Mouse (Mus musculus): ENCODE results near the gene Bcl11b. TPM values are rescaled to one million over a fixed set of nuclear protein-coding genes. Genes with fewer than 3 reads are reported as not detected.

The Bcl11b gene
- total RNA-seq, 2 experiments from 2014 or later: 0.13 to 0.61 TPM

- DNase-seq (ENCODE audit: low spot score in 2 of 2): no peak
Measured at GRCm38 (mm10) chr12:107939177-107939576, 64.2 kb downstream of the Bcl11b start.

GRCm38 (mm10) chr12:107936972-107937371 lies 66.4 kb downstream of the Bcl11b start:
- no peak for DNase-seq (ENCODE audit: low spot score in 2 of 2)

- DNase-seq (ENCODE audit: low spot score in 2 of 2): no peak
Measured at GRCm38 (mm10) chr12:107936406-107936805, 67.0 kb downstream of the Bcl11b start.

- no peak for DNase-seq (ENCODE audit: low spot score in 2 of 2)
Measured at GRCm38 (mm10) chr12:107934831-107935437, 68.5 kb downstream of the Bcl11b start.

DNA sequence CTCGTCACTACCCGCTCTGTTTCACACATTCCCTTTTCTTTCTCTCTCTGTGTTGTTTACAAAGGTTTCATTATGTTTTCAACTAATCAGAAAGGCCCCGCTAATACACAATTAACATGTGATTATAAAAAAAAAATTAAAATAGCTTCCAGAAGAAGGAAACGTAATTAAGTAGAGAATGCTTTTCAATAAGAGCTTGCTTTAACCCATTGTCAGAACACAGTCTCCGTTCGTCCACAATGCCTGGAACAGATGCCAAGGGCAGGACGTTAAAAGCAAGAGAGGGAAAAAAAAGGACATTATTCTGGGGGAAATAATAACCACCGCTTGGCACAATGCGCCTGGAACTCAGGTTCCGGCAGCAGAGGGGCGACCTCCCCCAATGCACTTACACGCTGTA lies 71.3 kb downstream of the Bcl11b start:
- no peak for DNase-seq (ENCODE audit: low spot score in 2 of 2)

DNA sequence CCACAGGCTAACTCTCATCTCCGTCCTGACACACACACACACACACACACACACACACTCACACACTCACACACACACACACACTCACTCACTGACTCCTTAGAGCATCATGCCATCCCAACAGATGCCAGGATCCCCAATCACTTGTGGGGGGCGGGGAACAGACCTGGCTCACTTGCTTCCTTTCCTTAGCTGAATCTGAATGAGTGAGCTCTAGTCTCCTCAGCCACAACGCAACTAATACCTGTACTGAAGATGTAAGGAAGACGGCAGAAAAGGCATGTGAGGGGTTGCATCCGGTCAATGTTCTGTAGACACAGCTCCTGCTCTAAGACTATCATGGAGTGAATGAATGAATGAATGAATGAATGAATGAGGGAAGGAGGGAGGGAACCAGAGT lies 71.9 kb downstream of the Bcl11b start:
- DNase-seq (ENCODE audit: low spot score in 2 of 2): no peak

GRCm38 (mm10) chr12:107930611-107931350 lies 72.6 kb downstream of the Bcl11b start:
- peak; percentile 22 to 33 for DNase-seq (ENCODE audit: low spot score in 2 of 2)

GRCm38 (mm10) chr12:107928905-107929304 lies 74.5 kb downstream of the Bcl11b start:
- no peak for DNase-seq (ENCODE audit: low spot score in 2 of 2)

GRCm38 (mm10) chr12:107928464-107928901 lies 74.9 kb downstream of the Bcl11b start:
- no peak for DNase-seq (ENCODE audit: low spot score in 2 of 2)

GRCm38 (mm10) chr12:107927961-107928431 lies 75.4 kb downstream of the Bcl11b start:
- no peak for DNase-seq (ENCODE audit: low spot score in 2 of 2)

- no peak for DNase-seq (ENCODE audit: low spot score in 2 of 2)
Measured at GRCm38 (mm10) chr12:107926074-107926855, 77.1 kb downstream of the Bcl11b start.

- no peak for DNase-seq (ENCODE audit: low spot score in 2 of 2)
Measured at GRCm38 (mm10) chr12:107924696-107925095, 78.7 kb downstream of the Bcl11b start.

DNA sequence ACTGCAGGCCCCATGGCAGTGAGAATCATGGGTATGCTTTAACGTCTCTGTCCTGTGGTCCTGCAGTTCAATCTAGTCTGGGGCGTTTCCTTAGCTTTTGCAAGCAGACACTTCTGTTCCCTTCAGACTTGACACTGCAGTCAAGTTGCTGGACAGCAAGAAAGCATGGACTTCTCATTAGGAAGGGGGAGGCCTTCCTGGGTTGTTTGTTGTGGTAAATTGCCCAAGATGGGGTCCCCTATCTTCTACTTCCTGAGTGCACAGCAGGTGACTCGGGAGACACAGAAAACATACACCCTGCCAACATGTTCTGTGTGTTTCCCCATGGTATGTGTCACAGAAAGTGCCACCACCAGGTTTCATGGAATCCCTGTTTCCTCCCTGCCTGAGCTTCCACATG lies 79.4 kb downstream of the Bcl11b start:
- DNase-seq (ENCODE audit: low spot score in 2 of 2): no peak

- no peak for DNase-seq (ENCODE audit: low spot score in 2 of 2)
Measured at GRCm38 (mm10) chr12:107922180-107922579, 81.2 kb downstream of the Bcl11b start.

DNA sequence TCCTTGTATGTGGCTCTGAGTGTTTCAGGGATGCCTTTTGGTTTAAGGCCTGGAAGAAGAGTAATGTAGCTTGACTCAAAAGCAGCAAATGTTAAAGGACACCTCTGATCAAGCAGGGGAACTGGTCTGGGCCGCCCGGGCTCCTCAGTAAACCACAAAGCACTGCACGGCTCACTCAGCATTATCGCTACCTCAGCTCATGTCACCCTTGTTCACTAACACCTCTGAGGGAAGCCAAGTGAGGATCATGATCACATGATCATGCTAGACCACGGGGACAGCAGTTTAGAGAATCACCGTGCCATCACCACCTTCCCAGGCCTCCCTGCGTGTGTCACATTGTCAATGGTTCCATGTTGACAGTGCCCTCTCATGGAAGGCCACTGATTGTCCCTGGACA lies 81.8 kb downstream of the Bcl11b start:
- DNase-seq (ENCODE audit: low spot score in 2 of 2): no peak

DNA sequence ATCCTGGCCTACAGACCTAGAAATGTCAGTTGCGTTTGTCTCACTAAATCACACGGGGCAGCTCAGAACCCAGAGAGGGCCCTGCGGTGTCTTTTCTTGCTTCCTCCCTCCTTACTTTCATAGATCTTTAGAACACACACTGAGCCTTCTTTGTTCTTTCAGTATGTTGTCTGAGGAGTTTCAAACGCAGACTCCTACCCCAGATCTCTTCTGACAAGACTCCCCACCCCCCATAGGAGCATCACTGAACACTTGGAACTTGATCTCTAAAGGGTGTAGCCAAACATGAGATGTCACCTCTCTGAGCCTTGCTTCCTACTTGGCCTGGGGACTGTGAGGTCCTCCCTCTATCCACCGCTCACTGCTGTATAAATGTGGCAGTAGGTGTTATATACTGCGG lies 82.2 kb downstream of the Bcl11b start:
- DNase-seq (ENCODE audit: low spot score in 2 of 2): no peak

DNA sequence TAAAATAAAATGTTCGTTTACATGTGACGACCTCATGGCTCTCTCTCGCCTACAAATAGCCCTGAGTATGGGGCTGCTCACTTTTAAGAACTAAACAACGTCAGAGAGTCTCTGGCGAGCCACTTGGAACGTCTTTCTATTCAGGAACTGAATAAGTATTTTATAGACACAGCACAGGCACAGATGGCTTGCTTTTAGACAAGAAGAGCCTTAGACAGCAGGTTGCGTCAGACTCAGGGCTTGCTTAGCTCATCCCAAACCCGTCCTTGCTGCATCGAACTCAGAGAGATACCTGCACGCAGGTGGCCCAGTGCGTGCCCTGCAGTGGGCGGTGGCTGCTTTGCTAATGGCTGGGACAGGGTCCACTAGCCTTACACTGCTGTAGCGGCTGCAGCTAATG lies 82.7 kb downstream of the Bcl11b start:
- DNase-seq (ENCODE audit: low spot score in 2 of 2): no peak

- no peak for DNase-seq (ENCODE audit: low spot score in 2 of 2)
Measured at GRCm38 (mm10) chr12:107920076-107920475, 83.3 kb downstream of the Bcl11b start.

- DNase-seq (ENCODE audit: low spot score in 2 of 2): no peak
Measured at GRCm38 (mm10) chr12:107918779-107919178, 84.6 kb downstream of the Bcl11b start.

GRCm38 (mm10) chr12:107916008-107916407 lies 87.4 kb downstream of the Bcl11b start:
- DNase-seq (ENCODE audit: low spot score in 2 of 2): no peak

DNA sequence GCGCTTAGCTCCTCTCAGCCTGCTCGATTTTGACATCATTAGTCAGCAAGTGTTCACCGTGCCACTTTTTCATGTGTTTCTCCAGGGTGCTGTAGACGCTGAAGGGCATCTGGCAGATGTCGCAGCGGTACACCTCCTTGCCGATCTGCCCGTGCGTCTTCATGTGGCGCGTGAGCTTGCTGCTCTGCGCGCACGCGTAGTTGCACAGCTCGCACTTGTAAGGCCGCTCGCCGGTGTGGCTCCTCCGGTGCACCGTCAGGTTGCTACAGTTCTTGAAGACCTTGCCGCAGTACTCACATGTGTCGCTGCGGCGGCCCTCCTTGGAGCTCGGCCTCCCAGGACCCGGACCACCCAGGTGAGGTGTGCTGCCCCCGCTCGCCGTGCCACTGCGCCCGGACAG lies 88.0 kb downstream of the Bcl11b start:
- DNase-seq (ENCODE audit: low spot score in 2 of 2): no peak

DNA sequence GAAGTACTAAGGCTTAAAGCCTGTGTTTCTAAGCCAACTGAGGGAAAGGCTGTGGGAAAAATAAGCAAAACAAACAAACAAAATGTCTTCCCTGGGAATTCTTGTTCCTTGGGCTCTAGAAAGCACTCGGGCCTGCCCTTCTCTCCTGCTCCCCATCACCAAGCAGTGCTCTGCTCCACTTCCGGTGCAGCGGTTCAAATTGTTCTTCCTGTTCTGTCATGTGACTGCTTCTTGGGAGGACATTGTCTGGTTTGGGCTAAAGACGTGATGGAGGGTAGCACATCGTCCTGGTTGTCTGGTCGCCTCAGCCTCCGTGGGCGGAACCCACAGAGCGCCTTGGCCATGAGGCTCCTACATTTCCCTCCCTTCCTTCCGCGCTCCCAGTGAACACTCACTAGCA lies 94.6 kb downstream of the Bcl11b start:
- no peak for DNase-seq (ENCODE audit: low spot score in 2 of 2)
